Mouse (Mus musculus) E14TG2a.4 (cell line): ENCODE measurements around the gene Grin1.

ENCODE experiments used
- CTCF ChIP-seq: conservative IDR thresholded peaks from 2 replicates; pipeline ENCODE4 v1.5.1; 2014; ENCODE audit warnings: low read length
- NANOG ChIP-seq: IDR thresholded peaks from 2 replicates; pipeline ENCODE4 v1.6.1; 2014; ENCODE audit warnings: borderline replicate concordance, low read length, mixed read lengths
- POU5F1 ChIP-seq: IDR thresholded peaks from 2 replicates; pipeline ENCODE4 v1.6.1; 2014; ENCODE audit warnings: low read length, borderline replicate concordance

DNA sequence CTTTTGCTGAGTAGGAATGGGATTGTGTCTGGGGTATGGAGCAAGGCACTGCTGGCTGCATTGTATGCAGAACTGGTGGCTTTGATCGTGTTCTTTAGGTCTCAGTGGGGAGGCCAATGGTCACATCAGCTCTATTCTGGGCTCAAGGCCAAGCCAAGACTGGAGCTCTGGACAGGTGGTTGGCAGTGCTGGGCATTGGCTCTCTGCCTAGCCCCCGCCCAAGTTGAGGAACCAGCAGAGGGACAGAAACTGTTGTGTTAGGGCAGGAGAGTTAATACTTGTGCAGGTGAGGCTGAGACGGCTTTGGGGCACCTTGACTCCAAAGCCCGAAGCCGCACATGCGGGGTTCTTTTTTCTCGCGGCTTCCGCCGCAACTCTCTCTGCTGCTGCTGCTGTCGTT lies 29.3 kb downstream of the Grin1 start, which contains the start of gene Lrrc26:
- no peak for TF ChIP-seq CTCF
- TF ChIP-seq NANOG, result peak; percentile 41; the same call in 1 of the 2 replicates
- no peak for TF ChIP-seq POU5F1
